Mouse (Mus musculus) MEL (cell line): ENCODE results near the gene Ndufs8. TPM values are rescaled to one million over a fixed set of nuclear protein-coding genes. Genes with fewer than 3 reads are reported as not detected.
A peak's percentile ranks its signal among the peaks of the same experiment; 100 is the strongest.

Experiments
- DNase-seq: peaks from one replicate; pipeline ENCODE4 v3.0.0; 2011; ENCODE audit warnings: low read depth, low spot score
- H3K27ac ChIP-seq: 2 replicates; pipeline ENCODE4 v1.5.1; 2012; ENCODE audit warnings: low read depth, mild to moderate bottlenecking, control low read depth, low read length, moderate library complexity; ENCODE audit not compliant: control insufficient read depth
- H3K27me3 ChIP-seq, 2 experiments: fragments of 150-350 bp in 1 of 2; sonication (generic) in 1 of 2; 2 replicates each; pipeline ENCODE4 v1.6.1; 2012; ENCODE audit warnings: low read length in 2 of 2, mild to moderate bottlenecking in 2 of 2, improper control_type of control experiment in 1 of 2, moderate library complexity in 1 of 2; ENCODE audit not compliant: insufficient read depth in 2 of 2, control insufficient read depth in 1 of 2
- H3K36me3 ChIP-seq, 2 experiments: 2 replicates each; pipeline ENCODE4 v1.6.1; 2012 to 2014; ENCODE audit warnings: low read length in 2 of 2, improper control_type of control experiment in 1 of 2, inconsistent platforms in 1 of 2, mild to moderate bottlenecking in 1 of 2; ENCODE audit not compliant: insufficient read depth in 2 of 2, control insufficient read depth in 1 of 2
- H3K4me1 ChIP-seq, 2 experiments: fragments of 150-350 bp in 1 of 2; sonication (generic) in 1 of 2; 2 replicates each; pipeline ENCODE4 v1.6.1; 2012; ENCODE audit warnings: low read length in 2 of 2, improper control_type of control experiment in 1 of 2, mild to moderate bottlenecking in 1 of 2; ENCODE audit not compliant: insufficient read depth in 2 of 2, control insufficient read depth in 1 of 2
- H3K4me3 ChIP-seq, 2 experiments: fragments of 150-350 bp in 1 of 2; sonication (generic) in 1 of 2; 2 replicates each; pipeline ENCODE4 v1.5.1; 2012; ENCODE audit warnings: low read depth in 2 of 2, low read length in 2 of 2, mild to moderate bottlenecking in 2 of 2, moderate library complexity in 2 of 2, control low read depth in 1 of 2, improper control_type of control experiment in 1 of 2; ENCODE audit not compliant: control insufficient read depth in 1 of 2, insufficient read depth in 1 of 2
- H3K79me2 ChIP-seq: 2 replicates; pipeline ENCODE4 v1.6.1; 2012; ENCODE audit warnings: mild to moderate bottlenecking, low read length, moderate library complexity; ENCODE audit not compliant: control insufficient read depth, poor library complexity, insufficient read depth
- H3K9ac ChIP-seq: 2 replicates; pipeline ENCODE4 v1.6.1; 2012; ENCODE audit warnings: low read depth, mild to moderate bottlenecking, control low read depth, low read length, moderate library complexity; ENCODE audit not compliant: control insufficient read depth, poor library complexity, severe bottlenecking
- H3K9me3 ChIP-seq: fragments of 150-350 bp; sonication (generic); replicated peaks from 2 replicates; pipeline ENCODE4 v1.6.1; 2012; ENCODE audit warnings: mild to moderate bottlenecking, low read length, improper control_type of control experiment, moderate library complexity; ENCODE audit not compliant: insufficient read depth
- BHLHE40 ChIP-seq: IDR thresholded peaks from 2 replicates; pipeline ENCODE4 v1.6.1; 2012; ENCODE audit warnings: low read depth, mild to moderate bottlenecking, inconsistent platforms, low read length, improper control_type of control experiment, borderline replicate concordance
- CHD1 ChIP-seq: IDR thresholded peaks from 2 replicates; pipeline ENCODE4 v1.6.1; 2012; ENCODE audit warnings: low read depth, mild to moderate bottlenecking, inconsistent platforms, low read length, improper control_type of control experiment
- CHD2 ChIP-seq: IDR thresholded peaks from 2 replicates; pipeline ENCODE4 v1.6.1; 2011; ENCODE audit warnings: low read length, improper control_type of control experiment
- CTCF ChIP-seq, 3 experiments: IDR thresholded peaks in 2 of 3; conservative IDR thresholded peaks in 1 of 3; 2 replicates each; pipeline ENCODE4 v1.5.1; 2011 to 2012; ENCODE audit warnings: low read length in 3 of 3, low read depth in 2 of 3, mild to moderate bottlenecking in 2 of 3, improper control_type of control experiment in 1 of 3, inconsistent platforms in 1 of 3, mixed read lengths in 1 of 3, moderate library complexity in 1 of 3; ENCODE audit not compliant: control insufficient read depth in 1 of 3, insufficient read depth in 1 of 3, poor library complexity in 1 of 3, severe bottlenecking in 1 of 3
- E2F4 ChIP-seq: IDR thresholded peaks from 2 replicates; pipeline ENCODE4 v1.6.1; 2011; ENCODE audit warnings: low read depth, low read length, improper control_type of control experiment, borderline replicate concordance
- EP300 ChIP-seq, 2 experiments: IDR thresholded peaks; 2 replicates each; pipeline ENCODE4 v1.6.1; 2011; ENCODE audit warnings: improper control_type of control experiment in 2 of 2, low read length in 2 of 2, low read depth in 1 of 2, mild to moderate bottlenecking in 1 of 2
- ETS1 ChIP-seq: IDR thresholded peaks from 2 replicates; pipeline ENCODE4 v1.6.1; 2012; ENCODE audit warnings: low read depth, mild to moderate bottlenecking, inconsistent platforms, low read length, improper control_type of control experiment, moderate library complexity
- GABPA ChIP-seq: IDR thresholded peaks from 2 replicates; pipeline ENCODE4 v1.6.1; 2012; ENCODE audit warnings: low read depth, mild to moderate bottlenecking, inconsistent platforms, low read length, improper control_type of control experiment, moderate library complexity
- GATA1 ChIP-seq: IDR thresholded peaks from 2 replicates; pipeline ENCODE4 v1.6.1; 2011; ENCODE audit warnings: low read depth, low read length, improper control_type of control experiment
- HCFC1 ChIP-seq: IDR thresholded peaks from 2 replicates; pipeline ENCODE4 v1.6.1; 2012; ENCODE audit warnings: low read depth, mild to moderate bottlenecking, inconsistent platforms, low read length, improper control_type of control experiment, moderate library complexity
- JUND ChIP-seq: IDR thresholded peaks from 2 replicates; pipeline ENCODE4 v1.6.1; 2011; ENCODE audit warnings: low read depth, mild to moderate bottlenecking, improper control_type of control experiment, low read length
- MYC ChIP-seq: IDR thresholded peaks from 2 replicates; pipeline ENCODE4 v1.6.1; 2011; ENCODE audit warnings: low read depth, mild to moderate bottlenecking, low read length, improper control_type of control experiment, moderate library complexity
- NELFE ChIP-seq: IDR thresholded peaks from 2 replicates; pipeline ENCODE4 v1.6.1; 2011; ENCODE audit warnings: low read depth, low read length, improper control_type of control experiment
- POLR2A ChIP-seq, 2 experiments: IDR thresholded peaks; 2 replicates each; pipeline ENCODE4 v1.6.1; 2011 to 2012; ENCODE audit warnings: low read length in 2 of 2, mild to moderate bottlenecking in 2 of 2, control low read depth in 1 of 2, improper control_type of control experiment in 1 of 2, low read depth in 1 of 2, moderate library complexity in 1 of 2; ENCODE audit not compliant: control insufficient read depth in 1 of 2, insufficient read depth in 1 of 2, poor library complexity in 1 of 2
- POLR2AphosphoS5 ChIP-seq: IDR thresholded peaks from 2 replicates; pipeline ENCODE4 v1.6.1; 2012; ENCODE audit warnings: low read depth, borderline replicate concordance, mild to moderate bottlenecking, inconsistent platforms, low read length, moderate library complexity, mixed read lengths
- RAD21 ChIP-seq: IDR thresholded peaks from 2 replicates; pipeline ENCODE4 v1.6.1; 2011; ENCODE audit warnings: mild to moderate bottlenecking, low read depth, low read length, improper control_type of control experiment
- RCOR1 ChIP-seq: IDR thresholded peaks from 2 replicates; pipeline ENCODE4 v1.6.1; 2012; ENCODE audit warnings: low read depth, mild to moderate bottlenecking, inconsistent platforms, low read length, improper control_type of control experiment
- SMC3 ChIP-seq: IDR thresholded peaks from 2 replicates; pipeline ENCODE4 v1.6.1; 2011; ENCODE audit warnings: low read depth, low read length, improper control_type of control experiment
- TAL1 ChIP-seq: IDR thresholded peaks from 2 replicates; pipeline ENCODE4 v1.6.1; 2012; ENCODE audit warnings: mild to moderate bottlenecking, inconsistent platforms, low read length, moderate library complexity, mixed read lengths
- TBP ChIP-seq: IDR thresholded peaks from 2 replicates; pipeline ENCODE4 v1.8.0; 2011; ENCODE audit warnings: low read depth, low read length, improper control_type of control experiment
- TCF12 ChIP-seq: IDR thresholded peaks from 2 replicates; pipeline ENCODE4 v1.6.1; 2014; ENCODE audit warnings: low read depth, mild to moderate bottlenecking, inconsistent platforms, low read length, improper control_type of control experiment, moderate library complexity
- UBTF ChIP-seq: IDR thresholded peaks from 2 replicates; pipeline ENCODE4 v1.6.1; 2012; ENCODE audit warnings: low read depth, mild to moderate bottlenecking, inconsistent platforms, low read length, improper control_type of control experiment, moderate library complexity, borderline replicate concordance; ENCODE audit not compliant: insufficient read depth
- USF1 ChIP-seq: IDR thresholded peaks from 2 replicates; pipeline ENCODE4 v1.6.1; 2014; ENCODE audit warnings: low read depth, mild to moderate bottlenecking, inconsistent platforms, low read length, improper control_type of control experiment, moderate library complexity
- ZC3H11A ChIP-seq: IDR thresholded peaks from 2 replicates; pipeline ENCODE4 v1.6.1; 2012; ENCODE audit warnings: low read depth, mild to moderate bottlenecking, inconsistent platforms, low read length, improper control_type of control experiment
- ZMIZ1 ChIP-seq: IDR thresholded peaks from 2 replicates; pipeline ENCODE4 v1.6.1; 2012; ENCODE audit warnings: low read depth, mild to moderate bottlenecking, inconsistent platforms, low read length, improper control_type of control experiment, moderate library complexity
- polyA plus RNA-seq, 2 experiments: library from polyadenylated mRNA; stranded (reverse) in 1 of 2; unstranded in 1 of 2; fragments of >175 nt in 1 of 2; fragments of >200 nt in 1 of 2; gene quantifications; 2 replicates each; pipeline versions ENCODE4 v1.2.1 to v1.2.4; 2012; ENCODE audit warnings: low replicate concordance in 2 of 2, low read depth in 1 of 2; ENCODE audit not compliant: insufficient read length in 2 of 2, insufficient read depth in 1 of 2, missing spikeins in 1 of 2
- total RNA-seq: library from RNA; depleted of rRNA; stranded (reverse); fragments of 300-350 nt; gene quantifications from 2 replicates; pipeline ENCODE4 v1.2.3, GENCODE M21; 2012

Gene Ndufs8
- total and polyA plus RNA-seq, 3 experiments, result 205 to 243 TPM; not detected in 1

GRCm38 (mm10) chr19:3868290-3868689 lies 44.3 kb downstream of the Ndufs8 start:
- no peak overlapping the region for H3K9ac ChIP-seq
- no peaks in the 10 kb centered on the region for H3K9me3 ChIP-seq
- no peak overlapping the region for H3K27ac ChIP-seq
- H3K4me3 ChIP-seq, result no peak overlapping the region
- no peak for TF ChIP-seq TBP
- no peak for TF ChIP-seq POLR2A (IDR thresholded peaks at IDR 0.05; ENCODE audit: control insufficient read depth in 1 of 2, insufficient read depth in 1 of 2, low read depth in 1 of 2, low read length in 2 of 2, poor library complexity in 1 of 2)
- no peak for TF ChIP-seq MYC
- no peak for TF ChIP-seq CHD1
- TF ChIP-seq USF1, result no peak
- no peak for TF ChIP-seq BHLHE40
- TF ChIP-seq TAL1, result no peak
- no peak for TF ChIP-seq NELFE
- no peak for TF ChIP-seq CHD2
- no peak for TF ChIP-seq GABPA
- TF ChIP-seq GATA1, result no peak
- TF ChIP-seq ZC3H11A, result no peak
- no peak for TF ChIP-seq CTCF (IDR thresholded peaks at IDR 0.05 in 2 of 3, conservative IDR thresholded peaks at IDR 0.05 in 1 of 3; ENCODE audit: control insufficient read depth in 1 of 3, insufficient read depth in 1 of 3, low read depth in 2 of 3, low read length in 3 of 3, poor library complexity in 1 of 3, severe bottlenecking in 1 of 3)
- no peak for TF ChIP-seq ETS1
- TF ChIP-seq POLR2AphosphoS5, result no peak
- no peak for TF ChIP-seq HCFC1
- TF ChIP-seq UBTF, result no peak
- no peak for TF ChIP-seq SMC3
- H3K27me3 ChIP-seq, result no peaks in the 10 kb centered on the region
- no peaks in the 10 kb centered on the region for H3K79me2 ChIP-seq
- no peaks in the 10 kb centered on the region for H3K4me1 ChIP-seq
- DNase-seq, result peak; percentile 32
- no peaks in the 10 kb centered on the region; a peak in 2 of 4 replicates for H3K36me3 ChIP-seq

- Histone ChIP-seq H3K4me1 (no peaks in the 10 kb centered on the region), H3K27ac (no peak overlapping the region), H3K4me3 (no peak overlapping the region), H3K27me3 (no peaks in the 10 kb centered on the region), H3K79me2 (no peaks in the 10 kb centered on the region; the same call in 1 of the 2 replicates), H3K9me3 (no peaks in the 10 kb centered on the region), H3K36me3 (peaks cover 0 to 2% of the 10 kb centered on the region in 2 experiments; a peak in 3 of 4 replicates), H3K9ac (no peak overlapping the region)
- TF ChIP-seq E2F4, result no peak
- TF ChIP-seq JUND, result no peak
- TF ChIP-seq TCF12, result no peak
- TF ChIP-seq SMC3, result peak; percentile 39; the same call in 1 of the 2 replicates
- no peak for TF ChIP-seq EP300 (IDR thresholded peaks at IDR 0.05; ENCODE audit: low read depth in 1 of 2, low read length in 2 of 2)
- no peak for TF ChIP-seq ZMIZ1
- no peak for TF ChIP-seq ETS1
- TF ChIP-seq TAL1, result no peak
- TF ChIP-seq RAD21, result peak; percentile 21
- no peak for TF ChIP-seq RCOR1
- TF ChIP-seq CTCF (IDR thresholded peaks at IDR 0.05 in 2 of 3, conservative IDR thresholded peaks at IDR 0.05 in 1 of 3; ENCODE audit: control insufficient read depth in 1 of 3, insufficient read depth in 1 of 3, low read depth in 2 of 3, low read length in 3 of 3, poor library complexity in 1 of 3, severe bottlenecking in 1 of 3), result peak; percentile 46 to 52 (median 47)
- peak; percentile 48 for DNase-seq
These were observed 47.6 kb downstream of the Ndufs8 start for GRCm38 (mm10) chr19:3864960-3865359.
